Mouse (Mus musculus): ENCODE data around the gene Sprr2k.

DNA sequence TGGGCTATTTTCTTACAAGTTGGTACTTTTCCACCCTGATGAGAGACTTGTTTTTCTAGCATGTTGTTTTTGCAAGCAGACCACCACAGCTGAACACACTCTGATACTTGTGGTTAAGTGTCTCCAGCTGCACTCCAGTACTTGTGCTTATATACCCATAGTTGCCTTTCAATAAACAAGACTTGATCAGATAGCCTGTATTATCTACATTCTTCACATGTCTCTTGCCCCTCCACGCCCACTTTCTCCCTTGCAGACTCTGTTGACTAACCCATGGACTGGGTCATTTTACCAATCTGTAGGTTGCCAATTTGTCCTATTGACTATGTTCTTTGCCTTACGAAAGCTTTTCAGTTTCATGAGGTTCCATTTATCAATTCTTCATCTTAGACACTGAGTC is 37.7 kb downstream of the Sprr2k start:
- no peak for TF ChIP-seq CTCF (IDR thresholded peaks at IDR 0.05; ENCODE audit: control insufficient read depth, insufficient read depth, low read length)
- no peak for TF ChIP-seq POLR2A (IDR thresholded peaks at IDR 0.05; ENCODE audit: borderline replicate concordance, control insufficient read depth, low read depth, low read length)

All from bone marrow, adult 2 months (tissue).